Mouse (Mus musculus) liver, embryonic 14.5 days (tissue): ENCODE measurements at regions not wholly inside any gene's neighbourhood (a gene's known extent, or its start where the extent isn't known, plus 50 kb on each side); places are given as distances from the start of the nearest gene placed in this dataset.

ENCODE experiments used
- ATAC-seq: fragments of 200-750 bp; cut with Nextera tagmentation; 2 replicates; pipeline ENCODE4 v1.8.0; 2017; ENCODE audit warnings: moderate number of reproducible peaks, mild to moderate bottlenecking, moderate library complexity; ENCODE audit not compliant: insufficient read depth
- DNase-seq, 3 experiments: peaks; one replicate each; pipeline ENCODE4 v3.0.0-alpha.2; 2012 to 2013; ENCODE audit warnings: low read depth in 3 of 3, low spot score in 3 of 3
- H3K27ac ChIP-seq: fragments of 300-500 bp; sonication (generic); 2 replicates; pipeline ENCODE4 v1.5.1; 2014; ENCODE audit warnings: moderate library complexity, mild to moderate bottlenecking, control low read depth, inconsistent platforms
- H3K27me3 ChIP-seq: fragments of 300-500 bp; sonication (generic); 2 replicates; pipeline ENCODE4 v1.6.1; 2014; ENCODE audit warnings: mild to moderate bottlenecking, low read length, moderate library complexity; ENCODE audit not compliant: control insufficient read depth, insufficient read depth
- H3K36me3 ChIP-seq: fragments of 300-500 bp; sonication (generic); replicated peaks from 2 replicates; pipeline ENCODE4 v1.6.1; 2014; ENCODE audit warnings: low read depth; ENCODE audit not compliant: control insufficient read depth, insufficient read depth
- H3K4me1 ChIP-seq, 2 experiments: fragments of 200-500 bp in 1 of 2; fragments of 300-500 bp in 1 of 2; sonication (generic) in 1 of 2; replicated peaks; 2 replicates each; pipeline ENCODE4 v1.6.1; 2012 to 2014; ENCODE audit warnings: antibody characterized with exemption in 1 of 2, inconsistent platforms in 1 of 2, low read length in 1 of 2; ENCODE audit not compliant: control insufficient read depth in 2 of 2, insufficient read depth in 2 of 2
- H3K4me2 ChIP-seq: fragments of 300-500 bp; sonication (generic); 2 replicates; pipeline ENCODE4 v1.6.1; 2014; ENCODE audit warnings: low read depth, mild to moderate bottlenecking, control low read depth, moderate library complexity
- H3K4me3 ChIP-seq, 2 experiments: fragments of 200-500 bp in 1 of 2; fragments of 300-500 bp in 1 of 2; sonication (generic) in 1 of 2; 2 replicates each; pipeline ENCODE4 v1.5.1; 2012 to 2014; ENCODE audit warnings: low read depth in 2 of 2, low read length in 2 of 2, mild to moderate bottlenecking in 2 of 2, control low read depth in 1 of 2, inconsistent platforms in 1 of 2, moderate library complexity in 1 of 2; ENCODE audit not compliant: insufficient read depth in 1 of 2
- H3K9ac ChIP-seq: fragments of 300-500 bp; sonication (generic); replicated peaks from 2 replicates; pipeline ENCODE4 v1.6.1; 2014; ENCODE audit warnings: mild to moderate bottlenecking, control low read depth, moderate library complexity
- H3K9me3 ChIP-seq: fragments of 300-500 bp; sonication (generic); 2 replicates; pipeline ENCODE4 v1.6.1; 2016; ENCODE audit warnings: low read length, mixed read lengths; ENCODE audit not compliant: control insufficient read depth
- CTCF ChIP-seq: IDR thresholded peaks from 2 replicates; pipeline ENCODE4 v1.5.1; 2016; ENCODE audit warnings: antibody characterized with exemption, low read depth, control low read depth
- EP300 ChIP-seq: IDR thresholded peaks from 2 replicates; pipeline ENCODE4 v1.6.1; 2016; ENCODE audit warnings: antibody characterized with exemption, low read depth
- WGBS: fragments of 180-500 bp; shearing (Covaris S2); extraction: QIAGEN DNeasy Blood & Tissue Kit; methylation state at CpG from one replicate; pipeline ENCODE4 v1.1.7; 2014; ENCODE audit not compliant: insufficient replicate concordance; 5-methylcytosine and 5-hydroxymethylcytosine counted together

- 16% methylated on average over 1 of the region's 1 CpGs for WGBS
- ATAC-seq: no peak
- TF ChIP-seq CTCF (no peak), EP300 (no peak)
Measured at GRCm38 (mm10) chr1:176573703-176574102, 240.2 kb downstream of the Cep170 start.

GRCm38 (mm10) chr1:176558457-176559415, 255.1 kb downstream of the Cep170 start:
- H3K4me1 ChIP-seq: no peaks in the 10 kb centered on the region
- H3K27ac ChIP-seq: no peak overlapping the region
- no peak for DNase-seq
- no peak overlapping the region for H3K9ac ChIP-seq
- H3K36me3 ChIP-seq: no peaks in the 10 kb centered on the region
- WGBS: 61% methylated on average over 11 of the region's 11 CpGs
- no peak overlapping the region for H3K4me2 ChIP-seq
- no peak for ATAC-seq
- no peak overlapping the region for H3K4me3 ChIP-seq
- TF ChIP-seq EP300: no peak
- no peak for TF ChIP-seq CTCF
- no peaks in the 10 kb centered on the region; the same call in 1 of the 2 replicates for H3K9me3 ChIP-seq
- H3K27me3 ChIP-seq: no peaks in the 10 kb centered on the region

More at GRCm38 (mm10) chr1:176573703-176574102, 240.2 kb downstream of the Cep170 start:
- H3K9ac ChIP-seq: no peak overlapping the region
- H3K27me3 ChIP-seq: no peaks in the 10 kb centered on the region
- H3K36me3 ChIP-seq: no peaks in the 10 kb centered on the region
- no peak overlapping the region for H3K27ac ChIP-seq
- H3K4me2 ChIP-seq: no peak overlapping the region
- H3K9me3 ChIP-seq: no peaks in the 10 kb centered on the region
- DNase-seq: no peak
- no peak overlapping the region for H3K4me3 ChIP-seq
- no peaks in the 10 kb centered on the region for H3K4me1 ChIP-seq

- Histone ChIP-seq H3K4me1 (no peaks in the 10 kb centered on the region), H3K9me3 (no peaks in the 10 kb centered on the region), H3K36me3 (no peaks in the 10 kb centered on the region), H3K4me2 (no peak overlapping the region), H3K4me3 (no peak overlapping the region), H3K27me3 (no peaks in the 10 kb centered on the region), H3K9ac (no peak overlapping the region), H3K27ac (no peak overlapping the region)
- TF ChIP-seq EP300 (no peak), CTCF (no peak)
- WGBS: 61% methylated on average over 4 of the region's 4 CpGs
- no peak for ATAC-seq
- DNase-seq: no peak
Measured at GRCm38 (mm10) chr1:176534417-176534816, 259.3 kb upstream of the Pld5 start.

GRCm38 (mm10) chr1:176529037-176529436, 253.9 kb upstream of the Pld5 start:
- no peak for TF ChIP-seq EP300
- TF ChIP-seq CTCF: no peak
- ATAC-seq: no peak
- H3K36me3 ChIP-seq: no peaks in the 10 kb centered on the region
- 43% methylated on average over 2 of the region's 2 CpGs for WGBS
- H3K9me3 ChIP-seq: no peaks in the 10 kb centered on the region
- no peaks in the 10 kb centered on the region for H3K4me1 ChIP-seq
- H3K9ac ChIP-seq: no peak overlapping the region
- no peak overlapping the region for H3K4me2 ChIP-seq
- DNase-seq: no peak
- H3K4me3 ChIP-seq: no peak overlapping the region
- no peaks in the 10 kb centered on the region for H3K27me3 ChIP-seq
- H3K27ac ChIP-seq: no peak overlapping the region

GRCm38 (mm10) chr1:176511467-176511866, 236.4 kb upstream of the Pld5 start:
- H3K36me3 ChIP-seq: no peaks in the 10 kb centered on the region
- DNase-seq: no peak
- H3K4me1 ChIP-seq: no peaks in the 10 kb centered on the region
- H3K9me3 ChIP-seq: no peaks in the 10 kb centered on the region
- H3K27me3 ChIP-seq: no peaks in the 10 kb centered on the region
- no peak overlapping the region for H3K4me2 ChIP-seq
- no peak overlapping the region for H3K9ac ChIP-seq
- 59% methylated on average over 3 of the region's 3 CpGs for WGBS
- ATAC-seq: no peak
- no peak overlapping the region for H3K27ac ChIP-seq
- TF ChIP-seq EP300 (no peak), CTCF (no peak)
- H3K4me3 ChIP-seq: no peak overlapping the region
